Mouse (Mus musculus): ENCODE data around the gene Ppp1r14c.
"Not testable (repeated sequence)": the region's sequence is repeated elsewhere in the genome, so short reads cannot be mapped to it uniquely, and the experiment has no call there.

Ppp1r14c gene

DNA sequence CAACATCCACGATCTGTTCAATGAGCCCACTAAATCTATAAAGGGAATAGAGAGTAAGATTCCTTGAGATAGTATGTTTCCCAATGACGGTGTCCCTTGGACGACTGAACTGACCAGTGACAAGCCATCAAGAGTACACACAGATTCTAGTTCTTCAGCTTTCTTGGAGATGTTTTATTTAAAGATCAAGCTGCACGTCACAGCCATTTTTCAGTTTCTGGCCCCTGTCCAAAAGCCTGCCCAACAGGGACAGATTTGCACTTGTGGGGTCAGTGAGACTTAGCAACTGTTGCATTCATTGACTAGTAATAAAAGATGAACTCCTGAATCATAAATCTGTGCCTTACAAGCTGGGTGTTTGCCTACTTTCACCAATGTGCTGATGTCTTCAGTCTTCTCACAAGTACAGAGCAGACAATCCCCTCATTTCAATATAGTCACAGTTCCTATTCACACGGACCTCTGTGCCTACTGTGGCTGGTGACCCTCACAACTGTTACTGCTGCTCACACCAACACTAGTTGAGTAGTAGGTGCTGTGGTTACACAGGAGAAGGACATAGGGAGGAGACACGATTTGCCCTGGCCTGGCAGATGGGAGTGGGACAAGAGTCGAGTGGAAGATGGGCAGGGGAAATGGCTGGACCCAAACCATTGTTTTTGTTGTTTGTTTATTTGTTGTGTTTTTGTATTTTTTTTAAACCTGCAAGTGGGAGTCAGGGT lies 37.7 kb downstream of the Ppp1r14c start:
- DNase-seq, result no peak

DNA sequence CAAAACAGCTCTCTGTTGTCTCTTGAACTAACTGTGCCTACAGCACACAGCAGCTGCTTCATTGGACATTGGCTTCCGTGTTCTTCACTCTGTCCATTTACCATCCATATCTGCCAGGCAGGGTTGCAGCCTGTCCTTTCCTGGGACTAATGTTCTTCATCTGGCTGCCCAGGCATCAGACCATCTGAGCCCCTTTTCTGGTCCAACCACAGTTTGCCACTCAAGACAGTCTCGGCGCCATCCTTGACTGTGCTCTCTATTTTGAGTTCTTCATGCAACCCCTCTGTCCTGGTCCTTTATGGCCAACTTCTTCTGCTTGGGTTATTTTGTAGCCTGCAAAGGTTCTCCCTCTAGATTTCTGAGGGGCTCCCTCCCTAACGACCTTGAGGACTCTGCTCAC lies 38.5 kb downstream of the Ppp1r14c start:
- DNase-seq, result no peak

- no peak for DNase-seq
Measured at GRCm38 (mm10) chr10:3406280-3406679, 40.4 kb downstream of the Ppp1r14c start.

- no peak for DNase-seq
Measured at GRCm38 (mm10) chr10:3408036-3408661, 42.3 kb downstream of the Ppp1r14c start.

DNA sequence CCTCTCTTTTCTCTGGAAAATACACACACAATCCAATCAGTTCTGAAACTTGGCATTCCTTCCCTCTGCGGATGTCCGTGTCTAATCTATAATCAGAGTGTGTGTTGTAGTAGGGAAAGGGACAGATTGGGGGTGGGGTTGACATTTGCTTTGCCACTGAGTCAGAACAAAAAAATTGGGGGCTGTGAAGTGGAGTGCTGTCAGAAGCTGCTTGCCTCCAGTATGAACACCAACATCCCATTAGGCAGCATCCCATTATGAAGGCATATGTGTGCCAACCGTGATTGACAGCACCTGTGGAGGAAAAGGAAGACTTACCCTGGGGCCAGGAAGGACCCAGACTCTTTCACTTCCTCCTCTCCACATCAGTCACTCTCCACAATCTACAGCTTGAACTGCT lies 42.8 kb downstream of the Ppp1r14c start:
- no peak for DNase-seq

DNA sequence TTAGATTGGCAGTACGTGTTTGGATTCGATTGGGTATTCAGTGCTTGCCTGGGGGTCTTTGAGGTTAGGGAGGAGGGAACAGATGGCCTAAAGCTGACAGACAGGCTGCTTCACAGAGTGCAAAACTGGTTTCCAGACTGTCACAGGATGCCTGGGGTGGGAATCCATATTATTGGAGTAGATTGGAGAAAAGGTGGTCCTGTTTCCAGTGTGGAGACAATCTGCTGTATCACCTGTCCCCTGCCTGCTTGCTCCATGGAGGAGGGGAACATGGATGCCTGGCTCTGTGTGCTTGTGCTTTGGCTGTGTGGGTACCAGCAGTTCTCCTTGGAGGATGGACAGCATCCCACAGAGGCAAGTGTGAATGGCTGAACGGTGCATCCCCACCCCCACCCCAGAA lies 45.4 kb downstream of the Ppp1r14c start:
- peak; percentile 23 for DNase-seq

DNA sequence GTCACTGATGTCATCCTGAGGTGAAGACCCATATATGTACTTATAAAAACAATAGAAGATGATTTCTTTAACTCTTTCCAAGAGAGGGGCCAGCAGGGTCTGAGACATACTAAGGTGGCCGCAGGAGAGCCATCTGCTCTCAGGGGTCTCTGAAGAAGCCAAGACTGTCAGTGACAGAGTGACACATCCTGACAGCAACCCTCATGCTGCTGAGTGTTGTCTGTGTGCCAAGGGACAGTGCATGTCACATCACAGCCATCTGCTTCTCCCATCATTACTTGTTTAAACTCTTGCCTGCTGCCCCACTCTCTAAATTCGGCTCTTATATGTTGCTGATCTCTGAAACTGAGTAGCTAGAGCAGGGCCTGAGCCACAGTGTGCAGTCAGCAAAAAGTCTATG lies 45.8 kb downstream of the Ppp1r14c start:
- DNase-seq, result no peak

DNA sequence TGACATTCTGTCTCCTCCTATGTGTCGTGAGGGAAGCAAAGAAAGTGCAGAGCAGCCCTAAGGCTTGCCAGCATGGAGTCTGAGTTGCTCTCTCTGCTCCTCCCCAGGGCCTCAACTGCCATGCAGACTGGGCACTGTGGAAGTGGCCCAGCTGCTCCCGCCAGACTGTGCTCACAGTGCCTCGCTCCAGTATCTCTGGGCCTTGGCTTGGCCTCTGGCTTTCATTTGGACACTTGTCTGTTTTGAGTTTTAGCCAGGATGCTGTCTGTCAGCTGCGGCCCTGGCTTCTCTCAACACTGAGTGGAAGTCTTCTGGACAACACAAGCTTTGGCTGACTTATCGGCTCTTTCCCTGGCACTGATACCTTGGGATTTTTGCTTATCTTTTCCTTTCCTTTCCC lies 49.0 kb downstream of the Ppp1r14c start:
- DNase-seq, result peak; percentile 74

- DNase-seq, result no peak
Measured at GRCm38 (mm10) chr10:3416565-3416964, 50.7 kb downstream of the Ppp1r14c start.

DNA sequence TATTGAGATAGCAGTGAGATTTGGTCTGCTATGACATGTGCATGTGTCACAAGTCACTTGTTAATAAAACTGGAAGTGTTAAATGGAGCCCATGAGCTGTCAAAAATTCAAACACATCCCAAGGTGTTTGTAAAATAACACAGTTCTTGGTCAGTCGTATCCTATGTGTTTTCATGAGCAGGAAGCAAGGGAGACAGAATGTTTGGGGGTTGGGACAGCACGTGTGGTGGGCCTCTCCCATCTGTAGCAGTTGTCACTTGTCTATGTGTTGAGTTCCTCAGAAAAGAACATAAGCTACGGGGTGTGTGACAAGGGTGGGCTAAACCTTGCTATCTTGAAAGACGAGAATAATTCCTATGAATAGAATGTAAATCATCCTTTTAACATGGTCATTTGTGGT lies 51.6 kb downstream of the Ppp1r14c start:
- DNase-seq, result no peak

GRCm38 (mm10) chr10:3424016-3424415 lies 58.2 kb downstream of the Ppp1r14c start:
- DNase-seq, result no peak

DNA sequence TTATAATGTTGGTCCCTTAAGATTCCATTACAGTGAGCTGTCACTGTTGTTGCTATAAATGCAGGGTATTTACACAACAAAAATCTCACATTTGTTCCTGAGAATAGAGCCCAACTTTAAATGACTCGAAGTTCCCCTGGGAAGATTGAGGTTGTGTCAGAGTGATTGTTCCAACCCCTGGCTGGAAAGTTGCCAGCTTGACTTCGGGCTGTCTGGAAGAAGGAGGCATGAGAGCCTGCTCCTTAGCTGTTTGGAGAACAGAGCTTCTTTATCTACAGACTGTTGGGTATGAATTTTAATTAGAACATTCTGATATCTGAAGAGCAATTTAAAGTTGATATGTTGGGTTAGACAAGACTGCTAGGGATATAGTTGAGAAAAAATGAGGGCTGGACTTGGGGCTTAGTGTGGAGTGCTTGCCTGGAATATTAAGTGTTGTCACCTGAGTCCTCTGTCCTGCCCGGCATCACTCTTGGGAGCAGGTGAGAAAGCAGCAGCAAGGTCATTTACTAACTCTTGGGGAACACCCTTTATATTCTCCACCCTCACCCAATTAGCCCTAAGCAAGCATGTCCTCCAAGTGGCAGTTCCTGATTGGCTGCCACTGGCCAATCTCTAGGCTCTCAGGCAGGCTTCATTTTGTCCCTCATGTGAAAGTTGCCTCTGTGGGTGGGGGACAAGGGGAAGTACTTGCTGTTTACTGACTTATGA lies 62.0 kb downstream of the Ppp1r14c start:
- DNase-seq, result no peak

GRCm38 (mm10) chr10:3434848-3435474 lies 69.1 kb downstream of the Ppp1r14c start:
- DNase-seq, result no peak

GRCm38 (mm10) chr10:3440722-3441471 lies 75.0 kb downstream of the Ppp1r14c start:
- peak; percentile 84 for DNase-seq

DNA sequence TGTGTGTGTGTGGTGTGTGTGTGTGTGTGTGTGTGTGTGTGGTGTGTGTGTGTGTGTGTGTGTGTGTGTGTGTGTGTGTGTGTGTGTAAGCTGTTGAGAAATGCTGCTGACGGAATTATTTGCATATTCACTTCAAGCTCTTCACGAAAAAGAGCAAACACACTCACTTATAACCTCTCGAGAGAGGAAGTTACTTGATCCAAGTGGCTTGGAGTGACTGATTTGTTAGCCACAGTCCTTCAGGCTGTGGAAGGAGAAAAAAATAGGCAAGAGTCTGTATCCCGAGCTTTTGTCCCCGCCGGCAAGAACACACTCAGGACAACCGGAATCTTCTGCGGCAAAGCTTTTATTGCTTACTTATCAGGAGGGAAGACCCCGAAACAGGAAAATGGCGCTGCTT lies 80.9 kb downstream of the Ppp1r14c start:
- not testable (repeated sequence) for DNase-seq

GRCm38 (mm10) chr10:3448699-3449098 lies 82.8 kb downstream of the Ppp1r14c start:
- DNase-seq, result no peak

DNA sequence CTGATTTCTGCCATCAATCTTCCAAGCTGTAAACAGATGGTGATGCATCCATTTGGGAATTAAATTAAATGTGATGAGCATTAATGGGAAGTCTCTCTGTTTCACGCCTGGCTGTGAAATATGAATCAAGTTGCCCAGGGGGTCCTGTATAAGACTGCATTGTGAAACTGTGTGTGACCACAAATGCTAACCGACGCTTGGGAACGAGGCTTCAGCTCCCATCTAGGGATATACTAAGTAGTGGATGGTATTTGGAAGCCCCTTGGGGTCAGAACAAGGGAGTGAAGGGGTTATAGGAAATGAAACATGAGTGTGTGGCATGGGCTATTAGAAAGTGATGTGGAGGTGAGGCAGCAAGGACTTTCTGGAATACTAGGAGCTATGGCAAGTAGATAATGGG lies 86.1 kb downstream of the Ppp1r14c start:
- DNase-seq, result no peak

GRCm38 (mm10) chr10:3452822-3453475 lies 87.1 kb downstream of the Ppp1r14c start:
- DNase-seq, result no peak

- no peak for DNase-seq
Measured at GRCm38 (mm10) chr10:3458686-3459085, 92.8 kb downstream of the Ppp1r14c start.

DNA sequence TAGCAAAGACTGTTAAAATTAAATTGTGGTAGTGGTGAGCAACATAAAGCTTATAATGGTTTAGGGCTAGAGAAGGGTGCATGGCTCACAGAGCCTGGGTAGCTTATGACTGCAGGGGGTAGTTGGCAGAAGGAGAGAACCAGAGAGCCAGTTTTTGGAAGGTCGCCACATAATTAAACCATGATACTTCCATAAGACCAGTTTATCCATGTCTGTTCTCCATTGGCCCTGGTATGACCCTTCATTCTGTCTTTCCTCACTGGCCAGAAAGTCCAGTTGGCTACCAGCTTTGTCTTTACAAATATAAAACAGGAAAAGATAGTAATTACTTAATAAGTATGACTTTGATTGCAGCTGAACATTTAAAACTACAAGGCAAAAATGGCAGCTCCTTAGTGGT lies 95.0 kb downstream of the Ppp1r14c start:
- peak; percentile 14 for DNase-seq

DNA sequence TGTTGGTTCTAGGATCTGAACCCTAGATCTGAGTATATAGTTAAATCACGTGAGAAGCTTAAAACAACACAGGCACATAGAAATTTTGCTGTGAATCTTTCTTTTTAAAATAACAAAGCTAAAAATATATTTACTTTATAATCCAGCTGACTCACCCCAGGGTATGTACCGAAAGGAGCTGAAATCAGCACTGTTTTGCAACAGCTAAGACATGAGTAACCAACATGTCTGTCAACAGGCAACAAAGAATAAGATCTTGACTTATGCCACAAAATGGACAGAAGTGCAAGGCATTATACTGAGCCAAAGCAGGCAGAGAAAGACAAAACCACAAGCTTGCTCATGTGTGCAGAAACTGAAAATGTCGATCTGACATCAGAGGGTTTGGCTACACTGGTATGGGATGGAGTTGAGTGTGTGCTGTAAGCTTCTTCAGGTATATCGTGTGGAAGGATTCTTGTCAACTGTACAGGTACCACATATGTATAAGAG lies 100.3 kb downstream of the Ppp1r14c start:
- DNase-seq, result no peak

DNA sequence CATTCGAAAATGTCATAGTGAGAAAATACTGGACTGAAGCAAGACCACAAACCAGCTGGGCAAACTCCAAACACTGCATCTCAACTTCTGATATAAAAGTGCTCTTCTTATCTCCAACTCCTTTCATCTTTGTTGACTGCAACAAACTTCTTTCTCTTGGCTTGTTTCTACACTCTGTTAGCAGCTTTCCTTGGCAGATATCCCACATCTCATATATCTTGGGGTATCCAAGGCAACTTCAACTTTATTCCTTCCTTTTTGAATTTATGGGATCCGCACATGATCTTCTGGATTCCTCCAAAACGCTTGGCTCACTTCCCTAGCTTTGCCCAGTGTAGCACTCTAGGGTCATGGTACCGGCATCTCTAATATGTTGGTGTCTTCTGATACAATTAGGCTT lies 102.7 kb downstream of the Ppp1r14c start:
- DNase-seq, result no peak
